ENCODE assay signal across 12 mouse cellular contexts in the genomic region with DNA sequence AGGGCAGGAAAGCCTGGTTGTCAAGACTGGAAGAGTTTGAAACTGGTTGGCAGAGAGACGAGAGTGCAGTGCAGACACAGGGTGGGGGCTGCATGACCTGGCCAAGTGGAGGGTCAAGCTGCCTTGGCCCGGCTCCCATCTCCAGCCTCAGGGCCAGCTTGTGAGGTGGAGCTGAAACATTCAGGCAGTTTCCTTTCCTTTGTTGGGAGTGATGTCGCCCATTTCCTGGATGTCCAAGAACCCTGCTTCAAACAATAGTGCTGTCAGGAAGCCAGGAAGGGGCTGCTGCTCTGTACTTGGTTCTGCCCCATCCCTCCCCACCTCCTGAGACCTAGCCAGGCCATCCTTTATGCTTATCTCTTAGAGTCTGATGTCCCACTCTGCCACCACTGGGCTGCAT. TPM values are rescaled to one million over a fixed set of nuclear protein-coding genes. Genes with fewer than 3 reads are reported as not detected.
DNase-seq lines count a peak whose midpoint lies in the region; ATAC-seq lines count a peak whose summit lies in the region.
"Had no signal": no experiment of that assay in that cellular context is flagged by ENCODE, and none has a peak within 500 bp of the region (broad histone marks: within the 10 kb centered on the region; RNA-seq: fewer than 3 reads in every experiment).

No protein-coding gene starts in this region.

- WGBS in lung, embryonic 15.5 days: 41% methylated on average over 3 of the region's 3 CpGs

- no peaks in the 10 kb centered on the region for H3K27me3 ChIP-seq in lung, embryonic 15.5 days

- H3K4me3 ChIP-seq in lung, embryonic 15.5 days: no peak overlapping the region

- H3K9ac ChIP-seq in lung, embryonic 15.5 days: no peak overlapping the region
- H3K9ac ChIP-seq: forebrain, postnatal 0 days had no signal

- no peaks in the 10 kb centered on the region for H3K9me3 ChIP-seq in lung, embryonic 15.5 days

- DNase-seq in adrenal gland, adult (ENCODE audit: inconsistent age in 2 of 2, low spot score in 1 of 2): peak; percentile 59 to 77
- DNase-seq in adrenal gland, postnatal 4 days (ENCODE audit: low spot score in 2 of 2): no peak
- peak; percentile 55 for DNase-seq in adrenal gland, postnatal 25 days
- peak; percentile 68 for DNase-seq in heart, postnatal 4 days
- no peak for DNase-seq in natural killer cell, adult 2 months (ENCODE audit: low spot score in 2 of 2)
- DNase-seq in left cerebral cortex, adult 11 months (ENCODE audit: low spot score): no peak
- DNase-seq in right cerebral cortex, postnatal 4 days: no peak
- DNase-seq: forebrain, postnatal 0 days had no signal

- no peak overlapping the region for H3K27ac ChIP-seq in lung, embryonic 15.5 days

- peak; percentile 74 for ATAC-seq in lung, embryonic 15.5 days (ENCODE audit: borderline replicate concordance, extremely low read depth, low FRiP score, low TSS enrichment)
- ATAC-seq: forebrain, postnatal 0 days; inflammation-experienced regulatory T-cells, adult 6 months had no signal

- H3K4me2 ChIP-seq in lung, embryonic 15.5 days: no peak overlapping the region
- H3K4me2 ChIP-seq: midbrain, embryonic 11.5 days had no signal

- no peaks in the 10 kb centered on the region for H3K36me3 ChIP-seq in lung, embryonic 15.5 days

- peaks cover 7% of the 10 kb centered on the region; the same call in 1 of the 2 replicates for H3K4me1 ChIP-seq in lung, embryonic 15.5 days

RNA-seq across cellular contexts. Expression of gene Ndufa8, which starts 25.9 kb away (rescaled TPM):
- 100 to 1,000 TPM; 184 to 196 TPM for total RNA-seq in adrenal gland, postnatal 4 days (2021)
- 178 and 189 TPM in 2 replicates for total RNA-seq in adrenal gland, postnatal 25 days (2021)
- 100 to 1,000 TPM; 487 to 501 TPM for total RNA-seq in heart, postnatal 4 days (2021)
- 256 and 268 TPM in 2 replicates for polyA plus RNA-seq in lung, embryonic 15.5 days (2015; fragmentation: Nextera tagmentation; extraction: Ambion mirVana)

RNA-seq across cellular contexts. Expression of gene Morn5, which starts 26.0 kb away (rescaled TPM):
- total RNA-seq in adrenal gland, postnatal 4 days (2021): not detected
- total RNA-seq in adrenal gland, postnatal 25 days (2021): not detected in 2 replicates
- not detected for total RNA-seq in heart, postnatal 4 days (2021)
- 3.1 and 3.6 TPM in 2 replicates for polyA plus RNA-seq in lung, embryonic 15.5 days (2015; fragmentation: Nextera tagmentation; extraction: Ambion mirVana)
- polyA plus RNA-seq: inflammation-experienced regulatory T-cells, adult 6 months; spleen, adult 2 months had no signal

RNA-seq across cellular contexts. Expression of gene Ttll11, which starts 43.6 kb away (rescaled TPM):
- total RNA-seq in adrenal gland, postnatal 4 days (2021): 1 to 10 TPM; 2.9 to 4.0 TPM
- 11.6 and 30.4 TPM in 2 replicates for total RNA-seq in adrenal gland, postnatal 25 days (2021)
- 1 to 10 TPM; 2.2 to 2.7 TPM for total RNA-seq in heart, postnatal 4 days (2021)
- 0.77 and 0.86 TPM in 2 replicates for polyA plus RNA-seq in lung, embryonic 15.5 days (2015; fragmentation: Nextera tagmentation; extraction: Ambion mirVana)
- polyA plus RNA-seq: inflammation-experienced regulatory T-cells, adult 6 months had no signal

Comparison
In these comparisons a context has a peak if more than half of its experiments do, and no peak if none do; other contexts are left out.
1. DNase-seq: peak in adrenal gland, adult (2 of 2), adrenal gland, postnatal 25 days (single experiment) and heart, postnatal 4 days (single experiment); none in adrenal gland, postnatal 4 days (0 of 2), natural killer cell, adult 2 months (0 of 2), left cerebral cortex, adult 11 months (single experiment) and right cerebral cortex, postnatal 4 days (single experiment).